Mouse (Mus musculus): ENCODE results near the gene Tubd1. TPM values are rescaled to one million over a fixed set of nuclear protein-coding genes. Genes with fewer than 3 reads are reported as not detected.

Tubd1 gene
- polyA plus RNA-seq, 1 experiment from 2014 or later: 13.2 TPM

DNA sequence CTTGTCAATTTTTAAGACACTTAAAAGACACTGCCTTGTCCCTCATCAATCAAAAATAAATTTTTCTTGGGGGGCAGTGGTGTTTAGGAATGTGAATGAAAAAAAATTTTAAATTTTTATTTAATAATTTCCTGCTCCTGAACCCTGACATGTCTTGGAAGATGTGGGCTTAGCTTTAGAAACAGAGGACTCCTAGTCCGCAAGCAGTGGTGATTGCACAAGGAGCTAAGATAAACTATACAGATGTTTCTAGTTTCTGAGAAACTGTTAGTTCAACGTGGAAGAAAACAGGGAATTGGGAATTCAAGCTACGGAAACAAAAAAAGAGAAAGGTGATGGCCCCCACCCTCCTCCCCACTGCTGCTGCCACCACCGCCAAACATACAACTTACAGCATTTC, 27.1 kb downstream of the Tubd1 start:
- Histone ChIP-seq H3K9me3 (ENCODE audit: control insufficient read depth, low read length) (no peaks in the 10 kb centered on the region), H3K4me1 (ENCODE audit: control insufficient read depth, insufficient read depth, low read length) (no peaks in the 10 kb centered on the region), H3K27ac (ENCODE audit: low read depth, low read length) (no peak overlapping the region), H3K27me3 (ENCODE audit: control insufficient read depth, insufficient read depth, low read length) (no peaks in the 10 kb centered on the region), H3K4me3 (ENCODE audit: low read depth, low read length) (no peak overlapping the region), H3K36me3 (ENCODE audit: control insufficient read depth, insufficient read depth, low read length) (no peaks in the 10 kb centered on the region), H3K9ac (ENCODE audit: low read length) (no peak overlapping the region), H3K4me2 (ENCODE audit: low read depth) (no peak overlapping the region)
- ATAC-seq (ENCODE audit: insufficient read depth, low FRiP score, low TSS enrichment) (no peak), DNase-seq (ENCODE audit: low spot score) (no peak)
- WGBS: 68% methylated on average over 4 of the region's 4 CpGs

DNA sequence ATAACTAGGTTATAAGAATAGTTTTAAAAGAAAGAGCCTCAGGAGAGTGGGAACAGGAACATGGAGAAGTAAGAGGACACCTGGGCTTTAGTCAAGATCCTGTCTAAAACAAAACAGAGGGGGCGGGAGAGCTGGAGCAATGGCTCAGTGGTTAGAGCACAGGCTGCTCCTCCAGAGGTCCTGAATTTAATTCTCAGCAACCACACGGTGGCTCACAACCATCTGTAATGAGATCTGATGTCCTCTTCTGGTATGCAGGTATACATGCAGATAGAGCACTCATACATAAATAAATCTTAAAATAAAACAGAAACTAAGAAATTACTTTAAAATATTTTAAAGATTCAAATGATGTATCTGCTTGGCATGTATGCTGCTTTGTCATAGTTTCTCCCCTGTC, 27.8 kb downstream of the Tubd1 start:
- no peaks in the 10 kb centered on the region for H3K36me3 ChIP-seq (ENCODE audit: control insufficient read depth, insufficient read depth, low read length)
- H3K4me3 ChIP-seq (ENCODE audit: low read depth, low read length): no peak overlapping the region
- no peaks in the 10 kb centered on the region for H3K27me3 ChIP-seq (ENCODE audit: control insufficient read depth, insufficient read depth, low read length)
- no peaks in the 10 kb centered on the region for H3K4me1 ChIP-seq (ENCODE audit: control insufficient read depth, insufficient read depth, low read length)
- no peak for ATAC-seq (ENCODE audit: insufficient read depth, low FRiP score, low TSS enrichment)
- no peak overlapping the region for H3K27ac ChIP-seq (ENCODE audit: low read depth, low read length)
- H3K9ac ChIP-seq (ENCODE audit: low read length): no peak overlapping the region
- H3K9me3 ChIP-seq (ENCODE audit: control insufficient read depth, low read length): no peaks in the 10 kb centered on the region
- 87% methylated on average over 2 of the region's 2 CpGs for WGBS
- H3K4me2 ChIP-seq (ENCODE audit: low read depth): no peak overlapping the region
- no peak for DNase-seq (ENCODE audit: low spot score)

DNA sequence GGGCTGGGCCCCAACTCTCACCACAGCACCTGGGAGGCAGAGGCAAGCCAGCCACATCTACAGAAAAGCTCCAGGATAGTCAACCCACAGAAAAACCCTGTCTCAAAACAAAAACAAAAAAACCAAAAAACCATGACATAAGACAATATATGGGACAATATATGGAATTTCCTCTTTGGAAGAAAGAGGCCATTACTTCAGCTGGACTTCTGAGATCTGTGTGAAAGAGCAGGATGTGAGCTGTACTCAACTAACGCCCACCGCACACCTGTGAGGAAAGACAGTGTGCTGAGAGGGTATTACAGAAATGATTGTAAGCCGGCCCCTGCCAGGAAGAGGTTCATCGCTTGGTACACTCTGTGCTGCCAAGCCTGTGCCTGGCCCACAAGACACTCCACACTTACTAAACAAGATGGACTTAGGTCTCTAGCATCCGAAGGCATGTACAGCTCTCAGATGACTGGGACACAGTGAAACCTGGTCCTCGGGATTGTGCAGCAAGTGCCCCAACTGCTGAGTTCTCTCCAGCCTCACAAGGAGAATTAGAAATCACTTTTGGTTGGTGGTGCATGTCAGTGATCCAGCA, 28.9 kb downstream of the Tubd1 start:
- 87% methylated on average over 6 of the region's 6 CpGs for WGBS
- ATAC-seq (ENCODE audit: insufficient read depth, low FRiP score, low TSS enrichment) (no peak), DNase-seq (ENCODE audit: low spot score) (no peak)
- H3K9me3 ChIP-seq (ENCODE audit: control insufficient read depth, low read length): no peaks in the 10 kb centered on the region
- H3K27ac ChIP-seq (ENCODE audit: low read depth, low read length): no peak overlapping the region
- H3K9ac ChIP-seq (ENCODE audit: low read length): no peak overlapping the region
- no peak overlapping the region for H3K4me3 ChIP-seq (ENCODE audit: low read depth, low read length)
- no peaks in the 10 kb centered on the region for H3K4me1 ChIP-seq (ENCODE audit: control insufficient read depth, insufficient read depth, low read length)
- H3K27me3 ChIP-seq (ENCODE audit: control insufficient read depth, insufficient read depth, low read length): no peaks in the 10 kb centered on the region
- no peak overlapping the region for H3K4me2 ChIP-seq (ENCODE audit: low read depth)
- no peaks in the 10 kb centered on the region for H3K36me3 ChIP-seq (ENCODE audit: control insufficient read depth, insufficient read depth, low read length)

DNA sequence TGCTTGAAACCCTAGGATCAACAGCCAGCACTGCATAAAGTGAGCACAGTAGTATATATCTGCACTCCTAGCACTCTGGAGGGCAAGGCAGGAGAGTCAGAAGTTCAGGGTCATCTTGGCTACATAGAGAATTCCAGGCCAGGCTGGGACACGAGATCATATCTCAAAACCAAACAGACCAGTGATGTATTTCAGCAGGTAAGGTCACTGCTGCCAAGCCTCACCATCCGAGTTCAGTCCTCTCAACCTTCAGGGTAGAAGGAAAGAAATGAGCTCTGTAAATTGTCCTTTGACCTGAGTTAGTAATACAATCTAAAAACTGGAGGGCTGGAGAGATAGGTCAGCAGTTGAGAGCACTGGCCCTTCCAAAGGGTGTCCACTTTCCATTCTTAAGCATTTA, 29.6 kb downstream of the Tubd1 start:
- H3K4me3 ChIP-seq (ENCODE audit: low read depth, low read length): no peak overlapping the region
- 69% methylated on average over 2 of the region's 2 CpGs for WGBS
- no peaks in the 10 kb centered on the region for H3K9me3 ChIP-seq (ENCODE audit: control insufficient read depth, low read length)
- no peak overlapping the region for H3K9ac ChIP-seq (ENCODE audit: low read length)
- DNase-seq (ENCODE audit: low spot score): no peak
- H3K27me3 ChIP-seq (ENCODE audit: control insufficient read depth, insufficient read depth, low read length): no peaks in the 10 kb centered on the region
- no peak overlapping the region for H3K4me2 ChIP-seq (ENCODE audit: low read depth)
- no peak for ATAC-seq (ENCODE audit: insufficient read depth, low FRiP score, low TSS enrichment)
- H3K27ac ChIP-seq (ENCODE audit: low read depth, low read length): no peak overlapping the region
- H3K4me1 ChIP-seq (ENCODE audit: control insufficient read depth, insufficient read depth, low read length): no peaks in the 10 kb centered on the region
- H3K36me3 ChIP-seq (ENCODE audit: control insufficient read depth, insufficient read depth, low read length): no peaks in the 10 kb centered on the region

DNA sequence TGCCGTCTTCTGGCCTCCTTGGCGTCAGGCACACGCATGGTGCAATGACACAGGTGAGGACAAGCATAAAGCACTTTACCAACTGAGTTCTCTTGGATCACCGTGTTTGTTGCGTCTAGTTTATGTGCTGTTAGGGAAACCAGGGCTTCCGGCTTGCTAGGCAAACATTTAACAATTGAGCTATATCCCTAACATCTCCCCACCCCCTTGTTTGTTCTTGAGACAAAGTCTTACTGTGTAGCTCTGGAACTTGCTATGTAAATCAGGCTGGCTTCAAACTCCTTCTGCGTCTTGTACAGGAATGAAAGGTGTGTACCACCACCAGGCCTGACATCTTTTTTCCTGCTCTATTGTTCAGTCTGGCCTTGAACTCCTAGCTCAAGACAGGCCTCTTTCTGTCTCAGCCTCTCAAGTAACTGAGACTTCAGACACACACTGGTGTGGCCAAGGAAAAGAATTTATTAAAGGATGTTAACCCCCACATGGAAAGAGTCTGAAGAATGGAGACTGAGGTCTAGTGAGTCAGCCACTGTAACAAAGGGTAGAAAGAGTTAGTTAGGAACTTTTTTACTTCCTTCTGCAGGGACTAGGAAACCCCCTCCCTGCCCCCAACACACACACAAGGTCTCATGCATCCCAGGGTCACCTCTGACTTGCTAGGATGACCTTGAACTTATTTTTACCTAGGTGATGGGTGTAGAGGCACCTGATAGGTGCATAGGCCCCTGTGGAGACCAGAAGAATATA, 31.0 kb downstream of the Tubd1 start:
- no peaks in the 10 kb centered on the region for H3K36me3 ChIP-seq (ENCODE audit: control insufficient read depth, insufficient read depth, low read length)
- no peak overlapping the region for H3K4me2 ChIP-seq (ENCODE audit: low read depth)
- no peak overlapping the region for H3K27ac ChIP-seq (ENCODE audit: low read depth, low read length)
- 86% methylated on average over 7 of the region's 7 CpGs for WGBS
- H3K9me3 ChIP-seq (ENCODE audit: control insufficient read depth, low read length): no peaks in the 10 kb centered on the region
- H3K27me3 ChIP-seq (ENCODE audit: control insufficient read depth, insufficient read depth, low read length): no peaks in the 10 kb centered on the region
- no peak for DNase-seq (ENCODE audit: low spot score)
- H3K4me1 ChIP-seq (ENCODE audit: control insufficient read depth, insufficient read depth, low read length): no peaks in the 10 kb centered on the region
- H3K4me3 ChIP-seq (ENCODE audit: low read depth, low read length): no peak overlapping the region
- H3K9ac ChIP-seq (ENCODE audit: low read length): no peak overlapping the region
- no peak for ATAC-seq (ENCODE audit: insufficient read depth, low FRiP score, low TSS enrichment)

DNA sequence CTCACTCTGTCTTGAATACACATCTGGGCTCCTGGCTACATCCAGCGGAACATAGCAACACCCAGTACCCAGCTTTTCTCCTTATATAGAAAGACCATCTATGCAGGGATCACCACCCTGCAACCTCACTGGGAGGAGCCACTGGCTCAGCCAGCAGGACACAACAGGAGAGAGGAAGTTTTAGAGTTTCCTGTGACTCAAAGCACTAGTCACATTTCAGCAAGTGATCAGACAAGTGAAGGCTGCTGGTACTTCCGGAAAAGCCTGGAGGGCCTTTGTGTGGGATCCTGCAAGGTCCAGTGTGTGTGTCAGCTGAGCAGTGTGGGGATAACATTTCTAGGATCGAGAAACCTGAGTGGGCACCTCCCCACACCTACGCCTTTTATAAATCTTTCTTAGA, 32.4 kb downstream of the Tubd1 start:
- Histone ChIP-seq H3K4me3 (ENCODE audit: low read depth, low read length) (no peak overlapping the region), H3K9me3 (ENCODE audit: control insufficient read depth, low read length) (no peaks in the 10 kb centered on the region), H3K4me1 (ENCODE audit: control insufficient read depth, insufficient read depth, low read length) (no peaks in the 10 kb centered on the region), H3K4me2 (ENCODE audit: low read depth) (no peak overlapping the region), H3K36me3 (ENCODE audit: control insufficient read depth, insufficient read depth, low read length) (no peaks in the 10 kb centered on the region), H3K27ac (ENCODE audit: low read depth, low read length) (no peak overlapping the region), H3K9ac (ENCODE audit: low read length) (no peak overlapping the region), H3K27me3 (ENCODE audit: control insufficient read depth, insufficient read depth, low read length) (no peaks in the 10 kb centered on the region)
- DNase-seq (ENCODE audit: low spot score) (no peak), ATAC-seq (ENCODE audit: insufficient read depth, low FRiP score, low TSS enrichment) (no peak)
- WGBS: 73% methylated on average over 4 of the region's 4 CpGs

DNA sequence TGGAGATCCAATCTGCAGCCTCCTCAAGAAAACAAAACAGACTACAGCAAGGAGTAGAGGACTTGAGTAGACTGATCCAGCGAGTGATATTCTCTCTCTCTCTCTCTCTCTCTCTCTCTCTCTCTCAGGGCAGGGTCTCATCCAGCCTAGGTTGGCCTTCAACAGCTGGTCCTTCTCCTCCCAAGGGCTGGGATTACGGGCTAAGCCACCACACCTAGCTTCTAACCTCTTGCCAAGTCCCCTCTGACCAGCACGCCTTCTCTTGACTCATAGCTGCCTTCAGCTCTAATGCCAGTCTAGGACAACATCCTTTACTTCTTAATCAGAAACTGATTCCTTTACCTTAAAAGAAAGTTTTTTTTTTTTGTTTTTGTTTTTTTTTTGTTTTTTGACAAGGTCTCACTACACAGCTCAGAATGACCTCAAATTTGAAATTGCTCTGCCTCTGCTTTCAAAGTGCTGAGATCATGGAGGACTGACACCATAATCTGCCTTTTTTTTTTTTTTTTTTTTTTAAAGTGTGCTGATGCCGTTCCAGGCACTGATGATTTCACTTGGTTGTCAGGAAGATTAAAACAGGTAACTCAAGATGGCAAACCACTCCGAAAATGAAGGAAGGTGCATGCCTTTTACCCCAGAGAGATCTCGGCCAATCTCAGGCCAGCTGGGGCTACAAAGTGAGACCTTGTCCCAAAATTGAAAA, 33.5 kb downstream of the Tubd1 start:
- H3K27ac ChIP-seq (ENCODE audit: low read depth, low read length): no peak overlapping the region
- no peaks in the 10 kb centered on the region for H3K27me3 ChIP-seq (ENCODE audit: control insufficient read depth, insufficient read depth, low read length)
- no peak for DNase-seq (ENCODE audit: low spot score)
- H3K36me3 ChIP-seq (ENCODE audit: control insufficient read depth, insufficient read depth, low read length): no peaks in the 10 kb centered on the region
- H3K4me2 ChIP-seq (ENCODE audit: low read depth): no peak overlapping the region
- H3K9ac ChIP-seq (ENCODE audit: low read length): no peak overlapping the region
- WGBS: 85% methylated on average over 6 of the region's 6 CpGs
- no peak for ATAC-seq (ENCODE audit: insufficient read depth, low FRiP score, low TSS enrichment)
- H3K4me3 ChIP-seq (ENCODE audit: low read depth, low read length): no peak overlapping the region
- H3K9me3 ChIP-seq (ENCODE audit: control insufficient read depth, low read length): no peaks in the 10 kb centered on the region
- H3K4me1 ChIP-seq (ENCODE audit: control insufficient read depth, insufficient read depth, low read length): no peaks in the 10 kb centered on the region

DNA sequence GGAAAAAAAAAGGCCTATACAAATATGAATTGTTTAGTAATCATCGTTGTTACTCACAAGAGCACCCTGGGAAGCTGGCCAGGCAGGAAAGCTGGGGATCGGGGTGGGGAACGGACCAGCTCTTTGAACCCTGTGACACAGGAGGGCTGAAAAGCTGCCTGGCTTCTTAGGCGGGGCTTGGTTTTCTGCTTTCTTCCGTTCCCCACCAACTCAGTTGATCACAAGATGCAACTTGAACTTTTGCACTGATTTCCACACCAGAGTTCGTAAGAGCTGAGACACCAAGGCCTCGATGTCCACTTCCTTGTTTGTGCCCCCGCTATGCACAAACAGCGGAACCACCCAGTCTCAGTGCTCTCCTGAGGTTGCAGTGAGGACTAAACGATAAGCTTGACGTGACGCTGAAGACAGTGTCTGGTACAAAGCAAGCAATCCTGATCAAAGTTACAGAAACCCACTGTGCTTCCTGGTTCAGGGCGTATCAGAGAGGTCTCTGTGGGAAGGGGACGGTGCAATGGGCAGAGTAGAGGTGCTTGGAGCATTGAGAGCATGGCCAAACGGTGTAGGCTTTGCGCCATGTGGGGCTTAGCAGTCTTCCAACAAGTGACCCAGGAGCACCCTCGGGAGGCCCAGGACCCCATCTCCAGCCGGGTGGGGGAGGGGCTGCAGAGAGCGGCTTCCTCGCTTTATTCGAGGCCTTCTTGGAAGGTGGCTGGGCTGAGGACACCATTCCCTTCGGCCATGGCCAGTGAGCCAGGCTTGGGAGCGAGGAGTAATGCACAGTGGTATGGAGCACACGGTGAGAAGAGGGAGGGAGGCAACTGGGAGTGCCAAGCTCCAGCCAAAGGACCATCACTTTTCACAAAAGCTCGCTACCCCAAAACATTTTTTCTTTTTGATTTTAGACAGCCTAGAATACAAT, 34.3 kb downstream of the Tubd1 start:
- ATAC-seq (ENCODE audit: insufficient read depth, low FRiP score, low TSS enrichment): no peak

More for the DNA sequence above, 34.3 kb downstream of the Tubd1 start:
- no peaks in the 10 kb centered on the region for H3K36me3 ChIP-seq (ENCODE audit: control insufficient read depth, insufficient read depth, low read length)
- H3K9ac ChIP-seq (ENCODE audit: low read length): no peak overlapping the region
- no peaks in the 10 kb centered on the region for H3K9me3 ChIP-seq (ENCODE audit: control insufficient read depth, low read length)
- no peak overlapping the region for H3K4me2 ChIP-seq (ENCODE audit: low read depth)
- no peaks in the 10 kb centered on the region for H3K27me3 ChIP-seq (ENCODE audit: control insufficient read depth, insufficient read depth, low read length)
- H3K4me3 ChIP-seq (ENCODE audit: low read depth, low read length): no peak overlapping the region
- no peak for DNase-seq (ENCODE audit: low spot score)
- 76% methylated on average over 25 of the region's 25 CpGs for whole genome bisulfite sequencing
- H3K27ac ChIP-seq (ENCODE audit: low read depth, low read length): no peak overlapping the region
- no peaks in the 10 kb centered on the region for H3K4me1 ChIP-seq (ENCODE audit: control insufficient read depth, insufficient read depth, low read length)

Measured in neural tube, embryonic 11.5 days (tissue).